Mouse (Mus musculus) stomach, postnatal 0 days (tissue): ENCODE data around the gene Aifm2. TPM values are rescaled to one million over a fixed set of nuclear protein-coding genes. Genes with fewer than 3 reads are reported as not detected.

Experiments
- ATAC-seq: fragments of 200-750 bp; cut with Nextera tagmentation; 2 replicates; pipeline ENCODE4 v1.8.0; 2017; ENCODE audit not compliant: low FRiP score, low TSS enrichment
- DNase-seq: peaks from one replicate; pipeline ENCODE4 v3.0.0-alpha.2; 2016; ENCODE audit warnings: low spot score
- H3K27ac ChIP-seq: fragments of 300-500 bp; sonication (generic); replicated peaks from 2 replicates; pipeline ENCODE4 v1.5.1; 2014; ENCODE audit warnings: mild to moderate bottlenecking, control low read depth
- H3K27me3 ChIP-seq: fragments of 300-500 bp; sonication (generic); 2 replicates; pipeline ENCODE4 v1.6.1; 2014; ENCODE audit warnings: low read length; ENCODE audit not compliant: control insufficient read depth, insufficient read depth
- H3K36me3 ChIP-seq: fragments of 300-500 bp; sonication (generic); 2 replicates; pipeline ENCODE4 v1.6.1; 2014; ENCODE audit warnings: low read length, mixed read lengths; ENCODE audit not compliant: control insufficient read depth, insufficient read depth
- H3K4me1 ChIP-seq: fragments of 300-500 bp; sonication (generic); replicated peaks from 2 replicates; pipeline ENCODE4 v1.6.1; 2014; ENCODE audit warnings: antibody characterized with exemption; ENCODE audit not compliant: control insufficient read depth, insufficient read depth
- H3K4me2 ChIP-seq: fragments of 300-500 bp; sonication (generic); replicated peaks from 2 replicates; pipeline ENCODE4 v1.6.1; 2014; ENCODE audit warnings: low read depth, mild to moderate bottlenecking, control low read depth, moderate library complexity
- H3K4me3 ChIP-seq: fragments of 300-500 bp; sonication (generic); 2 replicates; pipeline ENCODE4 v1.5.1; 2014; ENCODE audit warnings: low read depth, low read length, control low read depth
- H3K9ac ChIP-seq: fragments of 300-500 bp; sonication (generic); 2 replicates; pipeline ENCODE4 v1.6.1; 2014; ENCODE audit warnings: mild to moderate bottlenecking, low read length, control low read depth, mixed read lengths
- H3K9me3 ChIP-seq: fragments of 300-500 bp; sonication (generic); 2 replicates; pipeline ENCODE4 v1.6.1; 2016; ENCODE audit warnings: low read length; ENCODE audit not compliant: control insufficient read depth
- CTCF ChIP-seq: IDR thresholded peaks from 2 replicates; pipeline ENCODE4 v1.5.1; 2016; ENCODE audit warnings: antibody characterized with exemption, low read depth, mild to moderate bottlenecking, moderate library complexity
- EP300 ChIP-seq: optimal IDR thresholded peaks from 2 replicates; pipeline ENCODE3; 2016; ENCODE audit warnings: antibody characterized with exemption
- WGBS: fragments of 180-500 bp; shearing (Covaris S2); extraction: QIAGEN DNeasy Blood & Tissue Kit; methylation state at CpG from one replicate; pipeline ENCODE4 v1.1.7; 2014; 5-methylcytosine and 5-hydroxymethylcytosine counted together
- polyA plus RNA-seq: library from polyadenylated mRNA; unstranded; fragments of >200 nt; fragmentation: Nextera tagmentation; extraction: Ambion mirVana; gene quantifications from 2 replicates; pipeline ENCODE4 v1.2.1, GENCODE M21; 2015

Gene Aifm2
- 9.2 and 9.4 TPM in 2 replicates for polyA plus RNA-seq

DNA sequence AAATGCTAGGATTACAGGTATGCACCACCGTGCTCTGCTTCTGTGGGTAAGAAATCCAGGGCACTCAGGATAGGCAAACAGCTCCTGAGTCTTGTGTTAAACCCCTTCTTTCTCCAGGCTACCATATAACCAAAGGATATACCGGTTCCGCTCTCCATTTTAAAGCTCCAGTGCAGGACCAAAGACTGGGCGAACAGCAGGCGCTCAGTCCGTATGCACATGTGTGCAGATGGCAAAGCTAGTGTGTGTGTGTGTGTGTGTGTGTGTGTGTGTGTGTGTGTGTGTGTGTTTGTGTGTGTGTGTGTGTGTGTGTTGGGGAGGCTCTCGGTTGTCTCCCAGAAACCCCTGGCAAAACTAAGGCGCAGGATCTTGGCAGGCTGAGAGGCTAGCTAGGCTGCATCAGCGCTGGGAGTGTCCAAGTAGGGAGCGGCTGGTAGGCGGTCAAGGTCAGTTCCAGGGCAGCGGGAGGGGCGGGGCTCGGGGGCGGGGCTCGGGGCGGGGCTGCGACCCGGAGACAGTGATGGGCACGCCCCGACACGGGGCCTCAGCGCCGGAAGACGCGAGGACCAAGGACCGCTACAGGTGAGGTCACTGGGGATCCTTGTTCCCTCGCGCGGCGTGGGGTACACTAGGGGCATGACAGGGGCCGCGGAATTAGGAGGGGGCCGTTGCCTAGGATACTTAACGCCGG lies at the start of gene Aifm2:
Gene Aifm2 (plus strand): TSS at position 493 of the 691 bp plus-strand sequence.
- ATAC-seq (peak; percentile 95), DNase-seq (peak; percentile 94)
- H3K36me3 ChIP-seq, result no peaks in the 10 kb centered on the region
- no peaks in the 10 kb centered on the region for H3K27me3 ChIP-seq
- peak within 1 kb of the TSS; percentile 90 for H3K4me2 ChIP-seq
- H3K9me3 ChIP-seq, result no peaks in the 10 kb centered on the region
- TF ChIP-seq CTCF, result no peak
- no peak for TF ChIP-seq EP300
- H3K4me3 ChIP-seq, result peak within 1 kb of the TSS; percentile 61
- H3K27ac ChIP-seq, result no peak within 1 kb of the TSS; the same call in 1 of the 2 replicates
- H3K4me1 ChIP-seq, result no peaks in the 10 kb centered on the region
- WGBS, result 8% methylated on average over 36 of the region's 36 CpGs
- H3K9ac ChIP-seq, result peak within 1 kb of the TSS; percentile 64

DNA sequence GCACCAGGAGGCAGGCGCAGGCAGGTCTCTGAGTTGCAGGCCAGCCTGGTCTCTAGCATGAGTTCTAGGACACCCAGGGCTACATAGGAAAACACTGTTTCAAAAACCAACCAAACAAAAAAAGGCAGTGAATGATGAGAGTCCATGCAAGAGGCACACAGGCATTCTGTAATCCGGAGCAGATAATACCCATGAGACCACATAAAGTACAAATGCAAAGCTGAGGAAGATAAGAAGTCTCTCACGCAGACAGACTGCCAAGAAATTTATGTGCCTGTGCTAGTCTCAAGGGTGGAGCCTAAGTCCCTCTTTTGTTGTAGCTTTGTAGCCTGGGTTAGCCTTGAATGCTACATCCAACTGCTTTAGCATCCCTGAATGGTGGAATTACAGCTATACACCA lies 49.4 kb upstream of the Aifm2 start:
- DNase-seq (no peak), ATAC-seq (no peak)
- Histone ChIP-seq H3K9ac (no peak overlapping the region), H3K9me3 (no peaks in the 10 kb centered on the region), H3K36me3 (peaks cover 8% of the 10 kb centered on the region; the same call in 1 of the 2 replicates), H3K4me2 (no peak overlapping the region), H3K4me1 (no peaks in the 10 kb centered on the region), H3K4me3 (no peak overlapping the region), H3K27me3 (no peaks in the 10 kb centered on the region), H3K27ac (no peak overlapping the region)
- no peak for TF ChIP-seq EP300
- no peak for TF ChIP-seq CTCF
- WGBS, result 78% methylated on average over 3 of the region's 3 CpGs

DNA sequence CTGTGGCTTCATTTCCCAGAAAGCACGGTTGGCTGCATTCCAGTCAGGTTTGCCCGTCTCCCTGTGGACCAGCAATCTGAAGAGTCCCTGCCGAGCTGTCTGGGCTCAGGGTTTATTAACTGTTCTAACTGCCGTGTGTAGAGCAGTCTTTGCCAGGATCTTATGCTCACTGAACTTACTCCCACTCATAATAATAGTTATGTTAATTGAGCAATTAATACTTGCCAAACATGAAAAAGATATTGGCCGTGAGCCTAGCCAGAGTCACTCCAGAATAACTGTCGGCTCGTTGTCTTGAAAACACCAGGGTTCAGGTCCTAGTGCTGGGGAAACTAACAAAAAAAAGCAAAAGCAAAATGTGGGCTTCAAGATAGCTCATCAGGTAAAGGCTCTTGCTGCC lies 45.8 kb upstream of the Aifm2 start:
- no peak overlapping the region for H3K9ac ChIP-seq
- TF ChIP-seq EP300, result no peak
- no peak for TF ChIP-seq CTCF
- no peaks in the 10 kb centered on the region for H3K27me3 ChIP-seq
- H3K4me3 ChIP-seq, result no peak overlapping the region
- ATAC-seq (no peak), DNase-seq (no peak)
- WGBS, result 71% methylated on average over 7 of the region's 7 CpGs
- peaks cover 3% of the 10 kb centered on the region; the same call in 1 of the 2 replicates for H3K36me3 ChIP-seq
- H3K4me1 ChIP-seq, result no peaks in the 10 kb centered on the region
- no peak overlapping the region for H3K4me2 ChIP-seq
- H3K27ac ChIP-seq, result peak overlapping the region; percentile 41; the same call in 1 of the 2 replicates
- no peaks in the 10 kb centered on the region for H3K9me3 ChIP-seq

DNA sequence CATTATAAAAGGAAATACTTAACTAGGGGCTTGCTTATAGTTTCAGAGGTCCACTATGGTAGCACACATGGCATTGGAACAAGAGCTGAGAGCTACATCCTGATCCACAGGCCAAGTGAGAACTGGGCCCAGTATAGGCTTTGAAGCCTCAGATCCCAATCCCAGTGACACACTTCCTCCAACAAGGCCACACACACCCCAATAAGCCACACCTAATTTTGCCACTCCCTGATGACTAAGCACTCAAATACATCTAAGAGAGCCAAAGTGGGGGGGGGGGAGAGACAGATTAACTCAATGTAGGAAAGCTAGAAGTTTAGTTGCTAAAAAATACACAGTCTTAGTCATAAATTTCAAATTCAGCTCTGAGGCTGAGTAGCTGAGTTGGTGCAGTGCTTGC lies 45.2 kb upstream of the Aifm2 start:
- peak overlapping the region; percentile 69 for H3K27ac ChIP-seq
- H3K9me3 ChIP-seq, result no peaks in the 10 kb centered on the region
- peak; percentile 88 for ATAC-seq
- no peaks in the 10 kb centered on the region for H3K4me1 ChIP-seq
- TF ChIP-seq EP300 (no peak), CTCF (no peak)
- H3K9ac ChIP-seq, result no peak overlapping the region
- H3K27me3 ChIP-seq, result no peaks in the 10 kb centered on the region
- H3K4me2 ChIP-seq, result no peak overlapping the region
- peak; percentile 17 for DNase-seq
- H3K4me3 ChIP-seq, result no peak overlapping the region
- H3K36me3 ChIP-seq, result peaks cover 3% of the 10 kb centered on the region; the same call in 1 of the 2 replicates

DNA sequence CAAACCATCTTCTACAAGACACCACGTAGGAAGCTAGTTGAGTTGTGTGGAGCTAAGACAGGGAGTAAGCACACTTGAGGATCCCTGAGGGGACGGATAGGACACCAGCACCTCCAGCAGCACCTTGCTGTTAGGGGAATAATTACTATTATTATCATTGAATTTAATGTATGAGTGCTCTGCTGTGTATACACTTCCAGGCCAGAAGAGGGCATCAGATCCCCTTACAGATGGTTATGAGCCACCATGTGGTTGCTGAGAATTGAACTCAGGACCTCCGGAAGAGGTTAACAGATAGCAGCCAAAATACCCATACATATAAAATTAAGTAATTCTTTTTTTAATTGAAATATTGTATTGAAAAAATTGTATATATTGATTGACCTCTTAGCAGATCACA lies 44.3 kb upstream of the Aifm2 start:
- no peak for DNase-seq
- Histone ChIP-seq H3K4me2 (no peak overlapping the region), H3K27ac (peak overlapping the region; percentile 69), H3K4me1 (no peaks in the 10 kb centered on the region), H3K9me3 (no peaks in the 10 kb centered on the region), H3K4me3 (no peak overlapping the region), H3K27me3 (no peaks in the 10 kb centered on the region), H3K9ac (no peak overlapping the region), H3K36me3 (peaks cover 3% of the 10 kb centered on the region; the same call in 1 of the 2 replicates)
- no peak for ATAC-seq
- no peak for TF ChIP-seq EP300
- TF ChIP-seq CTCF, result peak; percentile 53
- 91% methylated on average over 3 of the region's 3 CpGs for WGBS

DNA sequence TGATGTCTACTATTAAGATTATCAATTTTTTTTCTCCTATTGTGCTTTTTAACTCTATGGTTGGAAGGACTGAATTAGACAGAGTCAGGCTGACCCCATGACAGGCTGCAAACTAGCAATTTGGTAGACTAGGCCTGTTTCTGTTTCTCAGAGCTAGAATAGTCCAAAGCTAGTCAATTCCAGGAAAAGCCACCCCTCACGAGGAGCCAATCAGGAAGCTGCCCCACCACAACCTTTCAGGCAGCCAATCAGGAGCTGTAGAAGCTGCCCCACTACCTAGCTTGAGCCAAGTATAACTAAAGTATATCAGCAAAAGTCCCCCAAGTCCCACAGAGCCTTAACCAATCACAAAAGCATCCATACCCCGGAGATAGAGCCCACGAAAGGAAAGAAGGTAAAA lies 39.1 kb upstream of the Aifm2 start:
- no peak overlapping the region for H3K4me2 ChIP-seq
- no peak overlapping the region for H3K4me3 ChIP-seq
- H3K4me1 ChIP-seq, result no peaks in the 10 kb centered on the region
- H3K9me3 ChIP-seq, result no peaks in the 10 kb centered on the region
- H3K9ac ChIP-seq, result no peak overlapping the region
- TF ChIP-seq CTCF, result no peak
- no peak for TF ChIP-seq EP300
- no peaks in the 10 kb centered on the region for H3K27me3 ChIP-seq
- WGBS, result 80% methylated on average over 3 of the region's 3 CpGs
- H3K36me3 ChIP-seq, result no peaks in the 10 kb centered on the region; the same call in 1 of the 2 replicates
- ATAC-seq, result no peak
- no peak overlapping the region for H3K27ac ChIP-seq
- DNase-seq, result no peak
